Mouse (Mus musculus) C2C12 (cell line): ENCODE results near the gene Col6a5.

Experiments
- CEBPB ChIP-seq: IDR thresholded peaks from one replicate; pipeline ENCODE4 v1.6.1; 2011; ENCODE audit warnings: low read depth, mild to moderate bottlenecking, control low read depth, moderate library complexity
- CTCF ChIP-seq: IDR thresholded peaks from one replicate; pipeline ENCODE4 v1.5.1; 2011; ENCODE audit not compliant: control insufficient read depth, insufficient read depth, insufficient read length
- MAX ChIP-seq: IDR thresholded peaks from one replicate; pipeline ENCODE4 v1.6.1; 2011; ENCODE audit warnings: mild to moderate bottlenecking, control low read depth
- MYOD1 ChIP-seq: IDR thresholded peaks from one replicate; pipeline ENCODE4 v1.6.1; 2011; ENCODE audit warnings: low read depth; ENCODE audit not compliant: control insufficient read depth, insufficient read length
- USF1 ChIP-seq: IDR thresholded peaks from one replicate; pipeline ENCODE4 v1.6.1; 2011; ENCODE audit warnings: low read depth, mild to moderate bottlenecking, control low read depth, moderate library complexity

GRCm38 (mm10) chr9:105838396-105839146 lies 121.9 kb downstream of the Col6a5 start:
- TF ChIP-seq CTCF: no peak
- no peak for TF ChIP-seq MYOD1
- no peak for TF ChIP-seq MAX
- TF ChIP-seq USF1: no peak
- no peak for TF ChIP-seq CEBPB
